Mouse (Mus musculus): ENCODE measurements at regions not wholly inside any gene's neighbourhood (a gene's known extent, or its start where the extent isn't known, plus 50 kb on each side); places are given as distances from the start of the nearest gene placed in this dataset.

GRCm38 (mm10) chr13:80695549-80696150 lies 187.5 kb upstream of the Arrdc3 start:
- H3K9me3 ChIP-seq (replicated peaks; ENCODE audit: low read length), result no peaks in the 10 kb centered on the region
- no peak overlapping the region for H3K4me3 ChIP-seq (replicated peaks in 1 of 3; ENCODE audit: low read depth in 2 of 3, low read length in 2 of 3, poor library complexity in 1 of 3)
- no peaks in the 10 kb centered on the region for H3K79me2 ChIP-seq (replicated peaks; ENCODE audit: control insufficient read depth, extremely low read depth, insufficient read depth, poor library complexity, severe bottlenecking)
- dilution Hi-C loops (cut with MboI; ENCODE audit: extremely low pct_ligation_motif_present, extremely low pct_unique_long_range_greater_than_20kb, low sequenced_read_pairs) (no loop called here), in situ Hi-C loops (cut with MboI; ENCODE audit: low pct_ligation_motif_present, low pct_unique_long_range_greater_than_20kb, low sequenced_read_pairs) (no loop called here)
- no peaks in the 10 kb centered on the region for H3K27me3 ChIP-seq (replicated peaks)
- no peaks in the 10 kb centered on the region for H3K4me1 ChIP-seq (ENCODE audit: control insufficient read depth in 1 of 2, insufficient read depth in 2 of 2)
- H3K4me2 ChIP-seq (ENCODE audit: insufficient read depth, low read depth, poor library complexity, severe bottlenecking), result no peak overlapping the region
- TF ChIP-seq MAZ (IDR thresholded peaks at IDR 0.05; ENCODE audit: low read depth, low read length) (no peak), MEF2A (IDR thresholded peaks at IDR 0.05; ENCODE audit: borderline replicate concordance, low read depth, low read length) (no peak), SMC3 (IDR thresholded peaks at IDR 0.05; ENCODE audit: low read depth, low read length) (no peak), CTCF (conservative IDR thresholded peaks at IDR 0.05 in 1 of 2, IDR thresholded peaks at IDR 0.05 in 1 of 2; ENCODE audit: low read depth in 2 of 2, low read length in 2 of 2) (no peak), JUN (IDR thresholded peaks at IDR 0.05; ENCODE audit: insufficient read depth, low read depth, low read length) (no peak), ETS1 (conservative IDR thresholded peaks at IDR 0.05; ENCODE audit: low read depth, low read length) (no peak), ELF1 (IDR thresholded peaks at IDR 0.05; ENCODE audit: low read depth, low read length) (no peak), TBP (conservative IDR thresholded peaks at IDR 0.05; ENCODE audit: low read depth, low read length) (no peak), POLR2AphosphoS2 (IDR thresholded peaks at IDR 0.05; ENCODE audit: low read depth, low read length) (no peak), ZC3H11A (IDR thresholded peaks at IDR 0.05; ENCODE audit: low read depth, low read length) (no peak), MXI1 (IDR thresholded peaks at IDR 0.05; ENCODE audit: low read depth, low read length) (no peak), KAT2A (IDR thresholded peaks at IDR 0.05; ENCODE audit: insufficient replicate concordance, low read length) (no peak), MAX (IDR thresholded peaks at IDR 0.05; ENCODE audit: low read length) (no peak), E2F4 (IDR thresholded peaks at IDR 0.05; ENCODE audit: insufficient replicate concordance, low read depth, low read length) (no peak), MAFK (IDR thresholded peaks at IDR 0.05; ENCODE audit: insufficient replicate concordance, low read length) (no peak), RAD21 (IDR thresholded peaks at IDR 0.05; ENCODE audit: low read depth, low read length) (no peak), IRF4 (IDR thresholded peaks at IDR 0.05; ENCODE audit: low read depth, low read length) (no peak), BHLHE40 (IDR thresholded peaks at IDR 0.05; ENCODE audit: low read depth, low read length) (no peak), EP300 (IDR thresholded peaks at IDR 0.05; ENCODE audit: low read length) (no peak), USF2 (conservative IDR thresholded peaks at IDR 0.05; ENCODE audit: low read depth, low read length) (no peak)
- H3K36me3 ChIP-seq (replicated peaks in 1 of 2; ENCODE audit: control insufficient read depth in 1 of 2, insufficient read depth in 1 of 2, low read length in 1 of 2), result no peaks in the 10 kb centered on the region
- no peak overlapping the region for H3K27ac ChIP-seq (ENCODE audit: insufficient read depth, low read depth)
- H3K9ac ChIP-seq (ENCODE audit: insufficient read depth, low read depth), result no peak overlapping the region
- no peak for DNase-seq (ENCODE audit: extremely low read depth)

Data from CH12.LX (cell line).